13 mouse cellular contexts compared by ENCODE assay signal in the genomic region with DNA sequence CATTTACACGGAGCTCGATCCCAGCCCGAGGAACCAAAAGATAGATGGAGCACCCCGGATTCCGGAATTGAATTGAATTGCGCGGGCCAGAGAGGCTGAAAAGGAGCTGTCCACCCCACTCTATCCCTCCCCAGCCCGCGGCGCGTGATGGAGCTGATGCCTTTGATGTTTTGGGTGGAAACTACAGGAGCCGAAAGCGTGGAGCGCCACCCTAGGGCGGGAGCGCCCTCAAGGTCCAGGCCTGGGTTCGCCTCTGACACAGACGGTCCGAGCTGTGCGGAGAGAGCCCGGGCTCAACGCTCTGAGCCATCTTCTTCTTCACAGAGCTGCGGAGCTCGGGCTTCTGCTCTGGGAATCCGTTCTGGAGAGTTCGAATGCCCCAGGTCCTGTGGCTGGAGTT. TPM values are rescaled to one million over a fixed set of nuclear protein-coding genes. Genes with fewer than 3 reads are reported as not detected.
DNase-seq lines count a peak whose midpoint lies in the region; ATAC-seq lines count a peak whose summit lies in the region.
"Had no signal": no experiment of that assay in that cellular context is flagged by ENCODE, and none has a peak within 500 bp of the region (broad histone marks: within the 10 kb centered on the region; RNA-seq: fewer than 3 reads in every experiment).

No protein-coding gene starts in this region.

- peak; percentile 28 to 68 for DNase-seq in adrenal gland, adult (ENCODE audit: inconsistent age in 2 of 2, low spot score in 1 of 2)
- DNase-seq in adrenal gland, postnatal 4 days (ENCODE audit: low spot score in 2 of 2), result no peak
- DNase-seq in heart, postnatal 25 days (ENCODE audit: low spot score), result no peak
- DNase-seq in retina, postnatal 1 day, result peak; percentile 32
- no peak for DNase-seq in retina, embryonic 14.5 days (ENCODE audit: low spot score)
- no peak for DNase-seq in kidney, adult 9 months

- no peaks in the 10 kb centered on the region for H3K36me3 ChIP-seq in heart, embryonic 11.5 days (ENCODE audit: control insufficient read depth, insufficient read depth, low read length)
- no peaks in the 10 kb centered on the region for H3K36me3 ChIP-seq in neural tube, embryonic 15.5 days
- H3K36me3 ChIP-seq: neural tube, embryonic 13.5 days had no signal

- intact Hi-C loops in heart, postnatal 25 days (cut with DNase I), result no loop called here

- no peaks in the 10 kb centered on the region for H3K9me3 ChIP-seq in heart, embryonic 11.5 days (replicated peaks; ENCODE audit: control insufficient read depth, low read length)
- H3K9me3 ChIP-seq in neural tube, embryonic 15.5 days (replicated peaks), result no peaks in the 10 kb centered on the region
- H3K9me3 ChIP-seq: neural tube, embryonic 13.5 days had no signal

- H3K9ac ChIP-seq in heart, embryonic 11.5 days (ENCODE audit: low read depth, low read length), result no peak overlapping the region
- no peak overlapping the region for H3K9ac ChIP-seq in neural tube, embryonic 15.5 days (replicated peaks)
- H3K9ac ChIP-seq: liver, embryonic 14.5 days; neural tube, embryonic 13.5 days had no signal

- WGBS in heart, embryonic 11.5 days (ENCODE audit: insufficient replicate concordance), result 2% methylated on average over 26 of the region's 26 CpGs
- under 1% methylated on average over 26 of the region's 26 CpGs for WGBS in neural tube, embryonic 15.5 days

- peaks cover 75% of the 10 kb centered on the region for H3K27me3 ChIP-seq in heart, embryonic 11.5 days (ENCODE audit: control insufficient read depth, insufficient read depth, low read length)
- peaks cover 84% of the 10 kb centered on the region for H3K27me3 ChIP-seq in neural tube, embryonic 15.5 days (replicated peaks)

- no peak overlapping the region for H3K27ac ChIP-seq in heart, embryonic 11.5 days (ENCODE audit: low read depth, low read length)
- H3K27ac ChIP-seq in neural tube, embryonic 15.5 days (replicated peaks), result no peak overlapping the region
- H3K27ac ChIP-seq: liver, embryonic 14.5 days; neural tube, embryonic 13.5 days had no signal

- H3K4me3 ChIP-seq in heart, embryonic 11.5 days (ENCODE audit: low read depth, low read length), result peak overlapping the region; percentile 6; the same call in 1 of the 2 replicates
- H3K4me3 ChIP-seq in neural tube, embryonic 15.5 days (replicated peaks), result peak overlapping the region; percentile 3; the same call in 1 of the 2 replicates
- H3K4me3 ChIP-seq: neural tube, embryonic 13.5 days had no signal

- no peak for ATAC-seq in heart, embryonic 11.5 days (replicated peaks; ENCODE audit: insufficient number of reproducible peaks, low FRiP score, low TSS enrichment)
- ATAC-seq in neural tube, embryonic 15.5 days (ENCODE audit: low FRiP score), result no peak

- H3K4me1 ChIP-seq in heart, embryonic 11.5 days (ENCODE audit: control insufficient read depth, insufficient read depth, low read length), result peaks cover 8% of the 10 kb centered on the region
- peaks cover 26% of the 10 kb centered on the region for H3K4me1 ChIP-seq in neural tube, embryonic 15.5 days

- H3K4me2 ChIP-seq in heart, embryonic 11.5 days, result peak overlapping the region; percentile 35; the same call in 1 of the 2 replicates
- 0 out of 2 replicates have a peak overlapping the region, but pooled peaks have one; percentile 10 for H3K4me2 ChIP-seq in neural tube, embryonic 15.5 days
- H3K4me2 ChIP-seq: neural tube, embryonic 13.5 days had no signal

RNA-seq across cellular contexts. Expression of gene Foxe1, which starts 3.8 kb away (rescaled TPM):
- total RNA-seq in adrenal gland, postnatal 4 days (2021), result not detected
- 0.07 TPM in 2 replicates for polyA plus RNA-seq in heart, embryonic 11.5 days (2014; fragmentation: Nextera tagmentation; extraction: Ambion mirVana)
- not detected for total RNA-seq in heart, postnatal 25 days (2021)
- polyA plus RNA-seq in neural tube, embryonic 15.5 days (2015; fragmentation: Nextera tagmentation; extraction: Ambion mirVana), result not detected in 2 replicates
- total RNA-seq: layer of hippocampus, adult 18-20 months; left cerebral cortex, postnatal 10 days had no signal
- polyA plus RNA-seq: heart, embryonic 14.5 days; neural tube, embryonic 13.5 days had no signal

RNA-seq across cellular contexts. Expression of gene Trmo, which starts 49.7 kb away (rescaled TPM):
- 1 to 10 TPM; 7.4 to 7.8 TPM for total RNA-seq in adrenal gland, postnatal 4 days (2021)
- polyA plus RNA-seq in heart, embryonic 11.5 days (2014; fragmentation: Nextera tagmentation; extraction: Ambion mirVana), result 8.4 and 11.5 TPM in 2 replicates
- 1 to 10 TPM; 5.0 to 5.4 TPM for total RNA-seq in heart, postnatal 25 days (2021)
- polyA plus RNA-seq in neural tube, embryonic 15.5 days (2015; fragmentation: Nextera tagmentation; extraction: Ambion mirVana), result 8.4 and 10.7 TPM in 2 replicates

Comparison
In these comparisons a context has a peak if more than half of its experiments do, and no peak if none do; other contexts are left out.
1. DNase-seq: peak in adrenal gland, adult (2 of 2) and retina, postnatal 1 day (single experiment); none in adrenal gland, postnatal 4 days (0 of 2), heart, postnatal 25 days (single experiment), retina, embryonic 14.5 days (single experiment) and kidney, adult 9 months (single experiment).